Mouse (Mus musculus) adrenal gland, adult 2 months (tissue): ENCODE data around the gene Vps45. TPM values are rescaled to one million over a fixed set of nuclear protein-coding genes. Genes with fewer than 3 reads are reported as not detected.
A peak's percentile ranks its signal among the peaks of the same experiment; 100 is the strongest.

Experiments used
- DNase-seq: peaks from one replicate; pipeline ENCODE4 v3.0.0; 2021
- polyA plus RNA-seq: library from polyadenylated mRNA; depleted of rRNA; stranded (reverse); fragments of >200 nt; gene quantifications from 2 replicates; pipeline ENCODE4 v1.2.3, GENCODE M21; 2012
- total RNA-seq, 2 experiments: library from RNA; stranded (reverse); gene quantifications; 2 replicates each; pipeline ENCODE4 v1.2.3; 2021

Gene Vps45
- total and polyA plus RNA-seq, 3 experiments, result 3.0 to 39.4 (median 38.3) TPM

DNA sequence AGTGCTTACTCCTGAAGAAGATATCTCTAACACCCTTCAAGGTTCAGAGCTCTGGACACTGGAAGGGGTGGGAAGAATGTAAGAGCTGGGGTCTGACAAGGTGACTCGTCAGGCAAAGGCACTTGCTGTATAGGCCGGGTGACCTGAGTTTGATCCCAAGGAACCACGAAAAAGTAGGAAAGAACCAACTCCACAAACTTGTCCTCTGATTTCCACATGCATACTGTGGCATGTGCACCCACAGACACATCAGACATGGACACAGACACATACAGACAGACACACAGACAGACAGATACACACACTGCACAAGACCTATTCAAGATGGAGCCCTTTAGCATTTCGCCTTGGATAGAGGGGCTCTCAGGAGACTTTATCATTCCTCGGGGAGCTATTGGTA lies 20.1 kb downstream of the Vps45 start:
- DNase-seq, result no peak

DNA sequence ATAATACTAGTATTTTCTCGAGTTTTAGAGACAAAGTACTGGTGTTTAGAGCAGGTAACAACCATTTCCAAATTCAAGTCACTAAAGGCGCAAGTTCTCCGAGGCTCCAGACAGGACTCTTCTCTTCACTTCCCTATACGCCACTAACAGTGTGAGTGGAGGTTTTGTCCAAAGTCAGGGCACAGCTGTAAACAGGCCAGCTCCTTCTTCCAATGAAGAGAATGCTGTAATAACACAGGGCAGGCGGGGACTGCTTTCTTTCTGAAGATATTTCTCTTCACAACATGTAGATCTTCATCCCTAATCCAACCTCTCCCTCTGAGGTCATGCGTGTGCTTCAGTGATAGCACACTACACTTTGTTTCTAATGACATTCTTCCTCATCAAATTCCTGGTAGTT lies 21.5 kb downstream of the Vps45 start:
- no peak for DNase-seq

DNA sequence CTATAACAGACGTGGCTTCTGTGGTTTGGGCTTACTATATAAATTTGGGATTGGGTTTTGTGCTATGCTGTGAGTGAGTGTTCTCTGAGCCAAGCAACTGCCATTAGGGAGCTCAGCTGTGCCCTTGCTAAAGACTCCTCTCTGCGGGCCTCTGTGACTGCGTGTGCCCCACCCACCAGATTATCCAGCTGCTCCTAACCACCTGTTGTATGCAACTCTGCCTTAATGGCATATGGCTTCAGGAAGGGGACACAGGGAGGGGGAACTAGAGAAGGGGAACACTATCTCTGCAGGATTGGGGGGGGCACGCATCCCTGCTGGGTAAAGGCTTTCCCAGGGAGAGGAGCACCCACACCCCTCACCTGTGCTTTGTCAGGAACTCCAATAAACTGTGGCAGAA lies 25.2 kb downstream of the Vps45 start:
- DNase-seq, result no peak

DNA sequence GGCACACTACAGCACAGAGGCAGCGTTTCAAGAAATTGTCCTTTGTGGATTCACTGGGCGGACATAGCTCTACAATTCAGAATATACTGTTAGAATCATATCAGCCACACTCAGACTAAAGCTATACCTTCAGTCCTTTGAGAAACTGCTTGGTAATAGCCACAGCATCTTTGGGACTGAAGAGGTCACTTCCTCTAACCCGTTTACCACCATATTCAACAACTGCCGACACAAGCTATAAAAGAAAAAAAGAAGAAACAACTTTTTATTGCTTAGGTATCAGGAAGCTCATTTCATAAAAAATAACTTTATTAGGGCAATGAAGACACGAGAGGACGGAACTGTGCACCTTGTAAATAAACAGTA lies 25.6 kb downstream of the Vps45 start:
- DNase-seq, result no peak

DNA sequence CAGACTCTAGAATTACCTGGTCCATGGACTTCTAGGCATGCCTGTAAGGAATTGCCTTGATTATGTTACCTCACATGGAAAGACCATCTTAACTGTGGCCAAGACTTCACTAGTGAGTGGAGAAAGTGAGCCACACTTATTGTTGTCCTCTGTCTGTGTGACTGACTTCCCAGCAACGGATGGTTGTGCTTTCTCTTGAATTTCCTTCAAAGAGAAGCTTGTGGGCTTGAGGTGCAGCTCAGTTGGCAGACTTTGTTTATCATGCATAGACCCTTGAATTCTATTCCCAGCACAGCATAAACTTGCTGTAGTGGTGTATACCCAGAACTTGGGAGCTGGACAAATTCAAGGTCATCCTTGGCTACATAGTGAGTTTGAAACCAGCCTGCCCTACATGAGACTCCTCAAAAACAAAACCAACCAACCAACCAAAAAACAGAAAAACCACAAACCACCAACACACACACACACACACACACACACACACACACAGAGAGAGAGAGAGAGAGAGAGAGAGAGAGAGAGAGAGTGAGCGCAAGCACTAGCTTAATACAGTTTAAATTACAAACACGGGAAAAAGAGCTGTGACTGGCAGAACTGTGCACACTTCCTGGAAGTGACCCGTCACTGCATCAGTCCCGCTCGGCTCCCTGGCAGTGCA lies 26.1 kb downstream of the Vps45 start:
- DNase-seq, result no peak

DNA sequence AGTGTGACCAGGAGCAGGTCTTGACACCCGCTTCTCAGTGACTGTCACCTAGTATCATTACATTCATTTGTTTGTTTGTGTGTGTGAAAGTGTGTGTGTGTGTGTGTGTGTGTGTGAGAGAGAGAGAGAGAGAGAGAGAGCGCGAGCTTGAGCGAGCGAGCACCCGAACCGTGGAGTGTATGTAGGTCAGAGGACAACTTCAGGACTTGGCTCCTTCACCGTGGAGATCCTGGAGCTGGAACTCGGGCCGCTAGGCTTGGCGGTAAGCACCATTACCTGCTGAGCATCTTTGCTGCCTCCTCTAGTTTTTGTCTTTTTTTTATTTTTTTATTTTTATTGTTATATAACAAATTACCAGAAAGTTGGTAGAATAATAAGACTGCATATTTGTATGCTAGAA lies 28.5 kb downstream of the Vps45 start:
- DNase-seq, result no peak

DNA sequence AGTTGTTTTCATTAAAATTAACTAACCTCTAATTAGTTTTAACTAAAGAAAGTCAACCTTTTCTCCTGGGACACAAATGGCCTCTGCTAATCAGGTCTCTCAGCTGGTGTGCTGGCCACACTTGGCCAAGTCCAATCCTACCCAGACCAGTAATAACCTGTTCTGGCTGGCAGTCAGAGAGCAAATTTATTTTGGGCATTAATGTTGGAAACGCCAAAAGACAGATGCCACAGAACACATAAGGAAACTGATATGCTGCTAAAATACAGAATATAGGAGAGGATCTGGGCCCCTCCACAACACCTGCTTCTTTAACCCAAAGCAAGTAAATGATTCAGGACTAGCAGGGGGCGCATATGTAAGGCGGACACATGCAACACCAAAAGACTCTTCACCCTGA lies 28.9 kb downstream of the Vps45 start:
- no peak for DNase-seq

DNA sequence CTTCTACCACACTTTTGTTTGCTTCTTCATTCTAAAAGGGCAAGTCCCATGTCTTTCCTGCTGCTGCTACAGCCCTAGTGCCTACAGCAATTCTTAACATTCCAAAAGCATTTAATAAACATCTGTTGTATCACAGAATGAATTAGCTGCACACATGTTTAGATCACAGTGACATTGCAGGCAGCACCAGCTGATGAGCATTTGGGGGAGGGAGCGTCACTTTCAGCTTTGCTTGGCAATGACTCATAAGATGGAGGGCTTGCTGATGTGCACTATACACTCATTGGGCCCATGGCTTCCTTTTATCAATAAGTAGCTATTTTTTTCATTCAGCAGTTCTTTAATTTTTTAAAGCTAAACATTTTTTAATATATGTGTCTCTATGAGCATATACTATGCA lies 30.4 kb downstream of the Vps45 start:
- peak; percentile 17 for DNase-seq

DNA sequence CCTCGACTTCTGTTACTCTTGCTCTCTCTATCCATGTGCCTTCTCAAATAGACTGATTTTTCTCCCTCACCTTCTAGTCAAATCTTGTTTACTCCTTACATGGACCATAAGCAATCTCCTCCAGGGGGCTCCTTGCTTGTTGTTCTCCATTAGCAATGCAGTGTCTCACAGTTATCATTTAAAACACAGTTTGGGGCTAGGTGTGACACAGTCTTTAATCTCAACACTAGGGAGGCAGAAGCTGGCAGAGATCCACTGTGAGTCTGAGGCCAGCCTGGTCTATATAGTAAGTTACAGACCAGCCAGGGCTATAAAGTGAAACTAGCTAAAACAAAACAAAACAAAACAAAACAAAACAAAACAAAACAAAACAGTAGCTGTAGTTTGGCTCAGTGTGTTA lies 31.1 kb downstream of the Vps45 start:
- DNase-seq, result no peak

DNA sequence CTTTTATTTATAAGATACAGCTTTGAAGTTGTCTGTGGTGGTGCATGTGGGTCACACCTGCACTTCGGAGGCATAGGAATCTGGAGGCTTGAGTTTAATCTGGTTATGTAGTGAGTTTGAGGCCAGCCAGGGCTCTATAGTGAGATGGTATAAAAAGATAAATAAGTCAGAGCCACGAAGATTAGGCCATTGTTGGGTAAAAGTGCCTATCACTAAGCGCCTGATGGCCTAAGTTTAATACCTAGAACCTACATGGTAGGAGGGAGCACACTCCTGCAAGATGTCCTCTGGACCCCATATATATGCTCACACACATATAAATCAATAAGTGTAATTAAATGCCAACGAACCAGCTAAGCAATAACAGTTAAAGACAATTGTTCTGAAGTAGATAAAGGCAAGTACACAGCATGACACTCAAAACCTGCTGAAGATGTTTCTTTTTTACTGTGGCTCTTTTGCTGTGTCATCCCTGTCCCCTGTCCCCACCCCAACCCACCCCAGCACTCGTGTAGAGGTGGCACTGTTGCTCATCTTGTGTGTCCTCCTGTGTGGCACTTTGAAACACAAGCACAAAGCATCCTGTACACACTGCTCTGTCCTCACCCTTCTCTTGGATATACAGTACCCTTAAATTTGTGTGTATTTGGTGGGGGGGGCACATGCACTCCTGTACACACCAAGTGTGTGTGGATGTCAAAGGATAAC lies 36.7 kb downstream of the Vps45 start:
- DNase-seq, result no peak

DNA sequence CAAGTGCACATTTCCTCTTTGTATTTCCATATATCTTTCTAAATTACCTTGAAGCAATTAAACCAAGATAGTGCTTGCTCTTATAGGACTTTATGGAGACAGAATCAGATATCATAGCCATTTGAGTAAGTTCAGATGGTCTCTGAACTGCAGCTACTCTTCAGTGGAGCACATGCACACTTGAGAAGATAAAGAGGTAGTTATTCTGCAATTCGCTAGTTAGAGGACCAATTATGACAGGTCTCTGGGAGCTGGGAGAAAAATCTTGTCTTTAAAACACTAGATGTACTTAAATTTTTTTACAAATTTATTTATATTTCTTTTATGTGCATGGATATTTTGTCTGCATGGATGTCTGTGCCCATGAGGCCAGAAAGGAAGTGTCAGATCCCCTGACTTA lies 37.5 kb downstream of the Vps45 start:
- no peak for DNase-seq

DNA sequence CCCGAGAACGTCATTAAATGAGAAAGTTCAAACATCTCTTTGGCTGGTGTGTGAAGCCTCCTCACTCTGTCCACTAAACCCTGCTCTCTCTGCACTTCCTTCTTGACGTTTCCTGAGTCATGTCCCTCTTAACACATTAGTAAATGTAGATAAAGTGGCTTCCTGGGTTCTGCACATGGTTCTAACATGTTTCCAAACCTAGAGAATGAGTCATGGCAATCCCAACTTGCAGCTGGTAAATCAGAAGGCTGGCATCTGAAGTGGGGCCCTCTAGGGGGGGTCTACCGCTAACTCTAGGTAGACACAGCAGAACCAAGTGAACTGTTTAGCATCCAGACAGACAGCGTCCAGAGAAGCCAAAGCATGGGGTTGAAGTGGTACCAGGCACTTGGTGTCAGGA lies 40.8 kb downstream of the Vps45 start:
- DNase-seq, result no peak

DNA sequence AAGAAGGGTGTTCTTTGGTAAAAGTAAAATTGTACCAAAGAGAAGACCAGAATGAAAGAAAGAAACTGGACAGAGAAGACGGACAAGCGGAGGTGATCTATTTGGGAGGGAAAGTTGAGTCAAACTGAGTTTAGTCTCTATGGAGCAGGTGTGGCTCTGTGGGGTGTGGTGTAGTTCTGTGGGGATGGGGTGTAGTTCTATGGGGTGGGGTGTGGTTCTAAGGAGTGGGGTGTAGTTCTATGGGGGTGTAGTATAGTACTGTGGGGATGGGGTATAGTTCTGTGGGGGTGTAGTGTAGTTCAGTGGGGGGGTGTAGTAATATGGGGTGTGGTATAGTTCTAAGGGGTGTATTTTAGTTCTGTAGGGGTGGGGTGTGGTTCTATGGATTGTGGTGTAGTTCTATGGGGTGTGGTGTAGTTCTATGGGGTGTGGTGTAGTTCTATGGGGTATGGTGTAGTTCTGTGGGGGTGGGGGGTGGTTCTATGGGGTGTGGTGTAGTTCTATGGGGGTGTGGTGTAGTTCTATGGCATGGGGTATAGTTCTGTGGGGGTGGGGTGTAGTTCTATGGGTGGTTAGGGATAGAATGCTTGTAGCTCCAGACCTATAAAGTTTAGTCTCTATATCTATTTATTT lies 41.9 kb downstream of the Vps45 start:
- no peak for DNase-seq

DNA sequence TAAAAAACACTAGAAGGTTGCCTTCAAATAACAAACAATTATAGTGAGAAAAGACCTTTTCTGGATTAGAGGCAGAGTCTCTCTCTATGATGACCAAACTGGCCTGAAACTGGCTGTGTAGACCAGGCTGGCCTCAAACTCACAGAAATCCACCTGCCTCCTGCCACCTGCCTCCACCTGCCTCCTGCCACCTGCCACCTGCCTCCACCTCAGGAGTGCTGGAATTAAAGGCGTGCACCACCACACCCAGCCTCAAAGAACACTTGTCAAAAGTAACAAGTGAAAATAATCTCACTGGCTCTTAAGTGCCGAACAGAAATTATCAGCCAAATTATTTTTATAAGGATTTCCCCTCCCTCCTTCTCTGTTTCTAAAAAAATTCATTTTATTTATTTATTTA lies 42.6 kb downstream of the Vps45 start:
- no peak for DNase-seq

DNA sequence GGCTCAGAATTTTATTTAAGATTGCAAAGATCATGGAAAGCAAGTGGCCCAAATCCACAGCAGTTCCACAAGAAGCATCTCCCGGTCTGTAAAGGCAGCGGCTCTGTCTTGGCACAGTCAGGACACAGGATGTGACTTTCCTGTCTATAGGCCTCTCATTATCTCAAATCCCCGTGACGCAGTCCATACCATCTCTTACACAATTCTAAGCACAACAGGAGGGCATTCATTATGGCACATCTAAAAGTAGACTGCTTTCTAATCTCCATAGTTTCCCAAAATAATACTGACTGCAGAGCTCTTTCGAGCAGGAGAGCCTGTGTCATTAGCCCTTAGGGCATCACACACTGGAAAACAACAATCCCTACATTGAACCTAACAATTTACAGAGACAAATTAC lies 45.5 kb downstream of the Vps45 start:
- DNase-seq, result no peak

DNA sequence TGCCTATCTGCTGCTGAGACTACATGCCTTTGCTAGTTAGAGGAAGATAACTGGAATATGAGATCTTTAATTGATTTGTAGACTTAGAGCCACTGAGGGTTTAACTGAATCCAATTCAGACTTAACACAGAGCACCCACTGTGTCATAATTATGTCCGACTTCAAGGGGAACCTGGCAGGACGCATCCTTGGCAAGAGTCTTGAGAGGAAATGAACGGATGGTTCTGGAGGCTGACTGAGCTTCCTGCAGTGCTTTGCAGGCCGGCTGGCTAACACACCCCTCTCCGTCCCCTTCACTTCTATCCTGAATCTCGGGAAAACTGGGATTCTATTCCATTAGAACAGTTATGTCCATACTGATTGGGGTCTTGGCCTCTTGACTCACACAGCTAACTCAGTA lies 49.8 kb downstream of the Vps45 start:
- no peak for DNase-seq

DNA sequence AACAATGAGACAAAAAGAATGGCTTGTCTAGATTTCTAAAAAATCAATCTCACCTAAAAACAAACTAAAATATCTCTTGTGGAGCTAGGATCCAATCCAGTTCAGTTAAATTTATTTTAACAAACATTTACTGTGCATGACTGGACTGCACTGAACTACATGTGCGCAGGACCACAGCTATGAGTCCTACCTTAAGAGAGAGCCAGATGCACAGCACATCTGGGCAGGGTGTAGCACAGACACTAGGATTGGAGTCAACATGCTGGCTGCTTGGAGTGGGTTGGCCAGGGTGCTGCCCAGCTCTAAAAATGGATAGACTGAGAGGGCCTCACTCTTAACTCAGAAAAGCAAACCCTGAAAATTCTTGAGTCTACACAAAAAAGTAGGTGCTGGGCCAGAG lies 56.7 kb downstream of the Vps45 start:
- no peak for DNase-seq

DNA sequence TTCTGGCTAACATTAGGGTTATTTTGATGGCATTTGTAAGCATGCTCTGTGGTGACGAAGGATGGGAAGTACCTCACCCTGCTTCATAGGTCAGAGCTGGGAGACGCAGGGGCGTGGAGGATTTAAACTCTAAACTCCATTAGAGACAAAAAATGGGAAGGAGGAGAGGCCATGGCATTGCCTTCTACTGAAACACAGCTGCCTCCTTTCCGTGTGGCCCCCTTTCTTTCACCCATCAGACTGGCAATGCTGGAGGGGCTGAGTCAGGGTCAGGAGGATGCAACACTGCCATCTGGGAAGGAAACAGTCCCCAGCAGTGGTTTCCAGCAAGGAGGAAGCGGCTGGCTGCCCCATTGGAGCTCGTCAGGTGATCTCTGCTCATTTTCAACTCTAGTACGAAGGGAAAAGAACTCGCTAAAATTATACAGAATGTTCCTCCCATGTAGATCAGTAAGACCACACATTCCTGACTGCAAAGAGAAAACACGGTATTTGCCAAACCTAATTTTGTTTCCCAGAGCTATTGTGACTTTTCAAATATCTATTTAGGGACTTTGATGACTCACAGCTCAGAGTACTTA lies 57.3 kb downstream of the Vps45 start:
- no peak for DNase-seq

DNA sequence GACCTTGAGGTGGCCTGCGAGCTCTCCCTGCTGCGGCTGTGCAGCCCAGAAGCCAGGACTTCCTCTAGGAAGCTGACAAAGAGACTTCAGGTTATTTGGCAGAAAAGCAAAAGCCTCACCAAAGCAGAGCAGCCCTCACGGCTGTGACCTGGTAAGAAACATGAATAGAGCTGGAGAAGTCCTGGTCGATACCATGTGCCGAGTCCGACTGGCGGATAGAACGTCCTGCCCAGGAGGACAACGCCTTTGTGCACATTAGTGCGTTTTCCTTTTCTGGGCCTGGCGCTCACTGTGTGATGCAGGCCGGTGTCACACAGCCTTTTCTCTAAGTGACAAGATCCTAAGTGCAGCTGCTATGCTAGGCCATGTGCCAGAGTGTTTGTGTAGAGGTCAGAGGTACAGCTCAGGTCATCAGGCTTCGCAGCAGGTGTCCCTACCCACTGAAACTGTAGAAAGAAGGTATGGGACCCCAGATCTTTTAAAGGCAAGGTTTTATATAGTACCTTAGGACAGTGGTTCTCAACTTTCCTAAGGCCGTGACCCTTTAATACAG lies 58.1 kb downstream of the Vps45 start:
- DNase-seq, result peak; percentile 45

DNA sequence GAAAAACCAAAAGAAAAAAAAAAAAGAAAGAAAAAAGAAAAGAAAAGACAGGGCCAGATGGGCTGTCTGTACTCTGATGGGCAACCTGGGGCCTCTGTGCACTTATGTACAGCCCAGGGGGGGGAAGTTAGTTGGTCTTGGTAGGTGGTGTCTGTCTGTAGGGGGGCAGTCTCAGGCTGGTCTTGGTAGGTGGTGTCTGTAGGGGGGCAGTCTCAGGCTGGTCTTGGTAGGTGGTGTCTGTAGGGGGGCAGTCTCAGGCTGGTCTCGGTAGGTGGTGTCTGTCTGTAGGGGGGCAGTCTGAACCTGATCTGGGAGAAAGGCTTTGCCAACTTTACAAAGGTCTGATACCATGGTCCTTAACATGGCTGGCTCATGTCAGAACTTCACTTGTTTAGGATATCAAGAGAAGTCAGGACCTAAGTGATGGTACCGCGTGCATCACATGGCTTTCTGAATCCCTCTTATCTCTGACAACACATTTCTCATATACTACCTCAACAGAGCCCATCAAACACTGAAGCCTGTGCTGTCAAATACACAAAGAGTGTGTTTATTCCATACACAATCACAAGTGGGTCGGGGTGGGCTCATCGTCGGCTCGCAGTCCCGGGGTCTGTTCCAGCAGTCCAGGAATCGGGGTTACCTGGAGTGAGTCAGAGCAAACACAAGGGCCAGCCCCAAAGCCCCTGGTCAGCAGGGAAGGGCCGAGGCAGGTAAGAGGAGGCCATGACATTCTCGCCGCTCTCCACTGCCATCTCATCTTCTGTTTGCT lies 58.8 kb downstream of the Vps45 start:
- no peak for DNase-seq

DNA sequence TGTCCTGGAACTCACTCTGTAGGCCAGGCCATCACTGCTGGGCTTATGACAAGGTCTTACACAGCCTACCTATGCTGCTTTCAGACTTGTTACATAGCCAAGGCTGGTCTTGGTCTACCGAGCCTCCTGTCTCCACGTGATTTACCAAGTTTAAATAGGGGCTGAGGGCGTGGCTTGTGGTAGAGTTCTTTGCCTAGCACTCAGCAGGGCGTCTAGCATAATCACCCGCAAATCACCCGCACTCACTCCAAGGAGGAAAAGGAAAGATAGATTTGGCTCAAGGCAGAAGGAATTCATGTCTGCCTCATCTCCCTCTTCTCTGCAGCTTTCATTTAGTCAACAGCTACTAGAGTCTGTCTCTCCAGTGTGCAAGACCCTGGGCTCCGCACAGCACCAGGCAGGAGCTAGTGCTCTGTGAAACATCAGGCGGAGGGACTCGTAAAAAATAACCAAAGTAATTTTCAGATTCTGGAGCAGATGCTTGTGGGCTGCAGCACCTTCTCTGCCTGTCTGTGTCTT lies 61.0 kb downstream of the Vps45 start:
- DNase-seq, result no peak

DNA sequence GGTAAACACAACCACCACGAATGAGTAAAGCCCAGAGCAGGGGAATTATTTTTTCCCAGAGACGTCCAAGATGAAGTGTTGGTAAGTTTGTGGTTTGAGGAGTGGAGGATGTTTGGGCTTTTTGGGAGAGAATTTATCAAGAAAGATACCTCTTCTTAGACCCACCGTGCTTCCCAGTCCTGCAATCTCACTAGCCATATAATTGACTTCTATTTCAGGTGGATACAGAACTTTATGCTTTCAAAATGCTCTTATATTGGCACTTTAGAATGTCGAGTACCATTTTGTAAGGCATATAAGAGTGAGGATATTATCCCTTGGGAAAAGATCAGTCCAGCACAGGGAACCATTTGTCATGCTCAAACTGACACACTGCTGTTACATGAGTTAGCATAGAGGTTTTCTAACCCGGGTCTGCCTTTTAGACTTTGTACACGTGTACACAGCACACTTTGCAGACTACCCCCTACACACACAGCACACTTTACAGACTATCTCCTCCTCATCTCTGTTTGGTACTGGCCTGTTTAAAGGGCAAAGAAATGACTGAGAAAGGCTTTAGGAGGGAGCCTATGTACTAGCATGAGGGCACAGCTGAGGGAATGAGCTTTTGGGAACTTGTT lies 61.7 kb downstream of the Vps45 start:
- no peak for DNase-seq
